Mouse (Mus musculus) adrenal gland (tissue): ENCODE results near the gene Alox12e.
"Not testable (repeated sequence)": the region's sequence is repeated elsewhere in the genome, so short reads cannot be mapped to it uniquely, and the experiment has no call there.

Experiments
- intact Hi-C: fragments of 180-260 bp; cut with DNase I; formaldehyde crosslinking; loops from one replicate; pipeline ENCODE4 v1.15.1; 2025
- long read RNA-seq, 2 experiments: library from polyadenylated mRNA; unstranded; transcript quantifications; one replicate each; pipeline ENCODE4 v2.0.0; 2020; ENCODE audit warnings: borderline replicate concordance in 1 of 2; ENCODE audit not compliant: insufficient replicate concordance in 1 of 2

The Alox12e gene
- long read RNA-seq, experiment 1, result 0 reads
- long read RNA-seq, experiment 2, result 0 reads

GRCm38 (mm10) chr11:70322528-70322927 is at the start of gene Alox12e:
Alox12e (minus strand) TSS chr11:70322628.
- intact Hi-C loops, result loop anchor here (5.0 kb wide), 1 partner anchor 80 kb away; no protein-coding TSS in a partner anchor

DNA sequence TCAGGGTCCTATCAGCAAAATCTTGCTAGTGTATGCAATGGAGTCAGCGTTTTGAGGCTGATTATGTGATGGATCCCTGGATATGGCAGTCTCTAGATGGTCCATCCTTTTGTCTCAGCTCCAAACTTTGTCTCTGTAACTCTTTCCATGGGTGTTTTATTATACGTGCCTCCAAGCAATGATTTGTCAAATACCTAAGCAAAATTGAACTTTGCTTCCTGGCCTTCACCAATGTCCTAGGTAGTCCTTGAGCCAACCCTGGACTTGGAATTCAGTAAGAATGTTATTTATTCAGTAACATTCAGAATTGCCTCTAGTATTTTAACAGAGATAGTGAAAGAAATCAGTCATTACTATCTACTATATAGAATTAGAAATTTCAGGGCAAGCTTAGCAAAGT is 46.2 kb upstream of the Alox12e start:
- intact Hi-C loops, result not testable (repeated sequence)

- intact Hi-C loops, result not testable (repeated sequence)
Observed at GRCm38 (mm10) chr11:70367701-70368100, 45.3 kb upstream of the Alox12e start.

DNA sequence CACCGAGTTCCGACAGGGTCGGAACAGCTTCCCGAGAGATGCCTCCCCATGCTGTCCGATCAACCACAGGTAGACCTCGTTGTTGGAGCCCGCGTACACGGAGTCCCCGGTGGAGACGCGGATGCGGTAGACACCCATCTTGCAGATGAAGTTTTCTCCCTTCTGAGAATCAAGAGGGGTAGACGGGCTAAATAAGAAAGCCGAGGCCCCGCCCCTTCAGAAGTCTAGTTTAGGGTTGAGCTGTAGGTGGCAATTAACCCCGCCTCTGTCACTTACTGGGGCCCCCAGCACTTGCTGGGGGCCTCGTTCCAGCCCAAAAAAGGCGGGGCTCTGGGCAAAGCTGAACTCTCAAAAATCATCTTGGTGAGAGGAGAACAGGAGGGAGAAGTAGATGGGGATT is 29.4 kb upstream of the Alox12e start, which contains the start of gene Alox15:
TSS of gene Alox15 (minus strand) at position 164 of the 400 bp plus-strand sequence.
- intact Hi-C loops, result no loop called here

- intact Hi-C loops, result no loop called here
Observed at GRCm38 (mm10) chr11:70348630-70349029, 26.2 kb upstream of the Alox12e start.

- intact Hi-C loops, result no loop called here
Observed at GRCm38 (mm10) chr11:70347861-70348260, 25.4 kb upstream of the Alox12e start.

DNA sequence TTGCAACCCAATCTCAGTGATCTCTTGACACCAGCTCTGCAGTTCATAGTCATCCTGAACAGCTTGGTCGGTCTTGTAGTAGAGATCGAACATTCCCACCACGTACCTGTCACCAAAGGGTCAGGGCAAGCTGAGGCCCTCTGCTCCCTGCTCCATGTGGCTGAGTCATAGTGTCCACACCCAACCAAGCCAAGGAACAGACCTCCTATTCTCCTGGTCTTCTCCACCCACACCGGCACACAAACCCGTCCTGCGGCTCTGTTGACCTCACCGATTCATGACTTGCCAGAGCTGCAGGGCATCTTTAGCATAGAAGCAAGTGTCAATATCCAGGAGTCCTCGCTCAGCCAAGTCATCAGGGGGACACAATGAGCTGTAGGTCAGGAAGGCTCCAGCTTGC is 23.1 kb upstream of the Alox12e start:
- intact Hi-C loops, result no loop called here

DNA sequence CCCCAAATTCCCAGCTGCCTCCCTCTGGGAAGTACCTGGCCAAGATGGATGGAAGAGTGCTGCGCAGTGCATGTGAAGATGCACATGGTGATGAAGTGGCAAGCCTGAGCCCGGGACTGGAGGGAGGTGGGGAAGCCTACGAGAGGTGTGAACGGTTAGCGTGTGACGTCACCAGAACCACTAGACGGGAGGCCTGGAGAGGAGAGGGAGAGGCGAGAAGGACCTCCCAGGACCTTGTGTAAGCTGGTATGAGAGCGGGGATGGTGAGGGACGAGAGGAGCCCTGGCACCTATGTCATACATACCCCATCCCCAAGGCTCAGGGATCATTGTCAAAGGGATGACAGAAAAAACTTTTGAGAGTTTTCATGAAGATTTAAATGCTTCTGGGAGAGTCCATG is 22.6 kb upstream of the Alox12e start:
- intact Hi-C loops, result no loop called here

GRCm38 (mm10) chr11:70339481-70339880 is 17.1 kb upstream of the Alox12e start:
- intact Hi-C loops, result no loop called here

GRCm38 (mm10) chr11:70334477-70334876 is 12.0 kb upstream of the Alox12e start:
- intact Hi-C loops, result no loop called here

DNA sequence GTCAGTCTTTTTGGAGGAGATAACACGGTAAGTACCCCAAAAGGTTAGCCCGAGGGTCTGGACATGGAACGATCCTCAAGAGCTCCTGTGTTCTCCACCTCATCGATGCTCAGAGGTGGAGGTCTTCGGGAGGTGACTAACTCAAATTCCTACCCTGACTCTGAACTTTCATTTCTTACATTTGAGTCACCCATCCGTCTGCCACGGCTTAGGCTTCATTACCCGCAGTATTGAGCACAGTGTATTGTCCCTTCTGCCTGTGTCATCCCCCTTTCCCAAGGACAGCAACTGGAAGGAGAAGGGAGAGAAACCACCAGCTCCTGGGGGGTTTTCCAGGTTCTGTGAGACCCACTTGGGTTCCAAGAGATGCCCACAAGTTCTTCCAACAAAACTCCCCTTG is 2.3 kb upstream of the Alox12e start:
- intact Hi-C loops, result loop anchor here (5.0 kb wide), 1 partner anchor 78 kb away; no protein-coding TSS in a partner anchor

DNA sequence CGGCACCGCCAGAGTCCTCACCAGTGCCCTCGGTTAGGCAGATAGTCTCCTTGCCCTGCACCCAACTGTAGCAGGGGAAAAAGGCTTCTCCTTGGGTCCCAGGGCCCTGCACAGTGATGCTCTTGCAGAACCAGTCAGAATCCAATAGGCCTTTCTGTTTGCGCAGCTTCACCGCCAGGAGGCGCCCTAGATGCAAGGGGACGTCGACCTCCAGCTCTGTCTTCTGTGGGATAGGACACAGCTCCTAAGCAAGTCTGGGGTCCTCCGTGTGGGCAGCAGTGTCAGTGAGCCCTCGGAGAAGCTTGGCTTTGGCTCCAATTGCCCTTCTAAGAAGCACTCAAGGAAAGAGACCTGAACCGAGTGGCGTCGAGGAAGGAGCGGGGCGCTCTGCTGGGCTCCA is 764 bp downstream of the Alox12e start:
- intact Hi-C loops, result loop anchor here (5.0 kb wide), 1 partner anchor 81 kb away; no protein-coding TSS in a partner anchor

DNA sequence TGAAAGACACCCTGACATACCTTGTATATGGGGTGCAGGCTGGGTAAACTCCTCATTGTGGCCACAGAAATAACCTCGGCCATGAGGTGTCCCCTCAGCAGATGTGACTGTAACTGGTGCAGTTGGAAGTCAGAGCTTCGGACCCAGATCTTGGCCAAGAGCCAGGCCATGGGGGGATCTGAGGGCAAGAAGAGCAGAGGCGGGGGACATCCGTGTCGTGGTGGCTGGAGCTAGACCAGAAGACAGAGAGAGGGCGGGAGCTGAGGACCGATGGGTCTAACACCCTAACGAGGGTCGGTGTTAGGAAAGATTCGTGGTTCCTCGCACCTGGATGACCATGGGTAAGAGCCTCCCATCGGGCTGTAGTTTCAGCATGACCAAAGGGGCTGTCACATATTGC is 2.8 kb downstream of the Alox12e start:
- intact Hi-C loops, result loop anchor here (5.0 kb wide), 1 partner anchor 83 kb away; no protein-coding TSS in a partner anchor

DNA sequence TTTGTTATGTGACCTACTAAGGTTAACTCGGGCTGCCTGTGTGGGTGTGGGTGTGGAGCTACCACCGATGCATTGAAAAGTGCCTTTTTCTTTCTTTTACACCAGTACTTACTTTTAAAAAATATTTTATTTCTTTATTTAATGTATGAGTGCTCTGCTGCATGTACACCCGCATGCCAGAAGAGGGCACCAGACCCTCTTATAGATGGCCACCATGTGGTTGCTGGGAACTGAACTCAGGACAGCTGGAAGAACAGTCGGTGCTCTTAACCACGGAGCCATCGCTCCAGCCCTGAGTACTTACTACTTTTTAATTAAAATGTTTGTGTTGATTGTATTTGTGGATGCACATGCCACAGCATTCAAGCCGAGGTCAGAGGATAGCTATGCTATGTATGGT is 8.6 kb downstream of the Alox12e start:
- intact Hi-C loops, result no loop called here

DNA sequence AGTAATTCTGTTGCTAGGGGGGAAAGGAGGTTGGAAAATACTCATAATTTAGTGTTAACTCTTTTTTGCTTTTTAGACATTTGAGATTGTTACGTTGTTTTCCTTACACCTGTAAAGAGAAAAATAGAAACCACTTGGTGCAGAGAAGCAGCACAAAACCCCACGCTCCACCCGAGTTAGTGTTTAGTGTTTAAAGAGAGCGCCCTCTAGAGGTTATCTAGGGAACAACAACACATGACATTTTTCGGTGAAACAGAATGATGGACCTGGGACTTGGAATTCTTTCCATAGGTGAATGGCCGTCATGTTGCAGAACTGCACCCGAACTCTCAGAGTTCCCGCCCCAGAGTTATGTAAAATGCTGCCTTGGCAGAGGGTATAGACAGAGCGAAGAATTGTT is 13.1 kb downstream of the Alox12e start:
- intact Hi-C loops, result loop anchor here (2.0 kb wide), 2 partner anchors 63 to 79 kb away; no protein-coding TSS in a partner anchor

DNA sequence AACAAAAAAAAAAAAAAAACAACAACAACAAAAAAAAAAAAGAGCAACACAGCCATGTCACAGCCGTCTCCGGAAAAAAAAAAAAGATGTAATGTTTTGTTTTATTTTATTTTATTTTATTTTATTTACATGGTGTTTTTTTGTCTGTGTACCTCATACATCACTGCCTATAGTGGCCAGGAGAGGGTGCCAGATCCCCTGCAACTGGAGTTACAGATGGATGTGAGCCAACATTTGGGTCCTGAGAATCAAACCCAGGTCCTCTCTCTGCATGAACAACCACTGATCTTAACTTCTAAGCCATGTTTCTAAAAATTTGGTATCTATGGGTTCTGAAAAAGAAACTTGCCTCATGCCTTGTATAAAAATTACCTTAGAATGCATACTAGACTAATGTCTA is 14.1 kb downstream of the Alox12e start:
- intact Hi-C loops, result loop anchor here (2.0 kb wide), 2 partner anchors 61 to 77 kb away; no protein-coding TSS in a partner anchor

DNA sequence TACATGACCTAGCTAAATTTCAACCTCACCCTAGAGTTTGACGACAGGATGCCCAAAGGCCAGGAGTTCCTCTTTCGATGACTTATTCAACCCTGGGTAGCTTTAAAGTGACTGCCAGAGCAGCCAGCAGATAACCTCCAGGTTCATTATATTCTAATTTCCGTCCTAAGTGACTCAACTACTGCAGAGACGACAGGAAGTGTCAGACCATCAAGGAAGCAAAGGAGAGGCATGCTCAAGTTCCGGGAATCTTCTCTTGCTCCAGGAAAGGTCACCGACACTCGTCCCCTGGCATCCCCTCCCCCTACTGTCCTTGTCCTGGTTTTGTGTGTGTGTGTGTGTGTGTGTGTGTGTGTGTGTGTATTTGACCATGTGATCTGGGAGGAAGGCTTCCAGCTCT is 16.3 kb downstream of the Alox12e start:
- intact Hi-C loops, result no loop called here

DNA sequence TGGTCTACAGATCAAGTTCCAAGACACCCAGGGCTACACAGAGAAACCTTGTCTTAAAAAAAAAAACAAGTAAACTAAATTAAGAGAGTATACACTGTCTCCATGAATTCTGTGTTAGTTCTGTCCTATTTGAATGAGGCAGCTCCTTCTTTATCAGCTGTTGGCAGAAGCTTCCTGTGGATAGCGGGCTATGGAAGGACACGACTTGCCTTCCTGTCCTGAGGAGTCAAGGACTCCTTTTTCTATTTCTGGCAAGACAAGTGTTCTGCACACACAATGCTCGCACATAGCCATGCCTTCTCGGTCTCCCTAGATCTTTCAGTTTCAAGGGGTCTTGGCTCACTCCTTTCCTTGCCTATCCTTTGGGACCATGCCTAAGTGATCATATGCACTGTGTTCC is 20.1 kb downstream of the Alox12e start:
- intact Hi-C loops, result no loop called here

- intact Hi-C loops, result no loop called here
Observed at GRCm38 (mm10) chr11:70297836-70298454, 24.5 kb downstream of the Alox12e start.

GRCm38 (mm10) chr11:70297405-70297804 is 25.0 kb downstream of the Alox12e start:
- intact Hi-C loops, result no loop called here

- intact Hi-C loops, result no loop called here
Observed at GRCm38 (mm10) chr11:70293881-70294280, 28.5 kb downstream of the Alox12e start.

GRCm38 (mm10) chr11:70291235-70291634 is 31.2 kb downstream of the Alox12e start:
- intact Hi-C loops, result no loop called here

DNA sequence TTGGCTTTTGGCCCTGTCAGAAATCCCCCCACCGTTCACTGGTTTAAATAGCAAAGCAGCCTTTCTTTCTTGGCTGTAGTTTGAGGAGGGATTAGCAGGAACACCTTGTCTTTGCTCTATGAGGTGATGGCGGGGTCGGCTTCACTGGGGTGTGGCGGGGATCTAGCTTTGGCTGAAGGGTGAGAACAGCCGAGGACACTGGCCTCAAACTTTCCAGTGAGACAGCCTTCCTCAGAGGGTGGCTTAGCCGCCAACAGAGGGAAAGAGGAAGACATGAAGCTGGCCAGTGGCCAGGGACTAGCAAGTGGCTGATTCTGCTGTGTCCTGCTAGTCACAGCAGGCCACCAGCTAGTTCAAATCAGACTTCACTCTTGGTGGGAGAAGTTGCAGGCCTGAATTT is 33.2 kb downstream of the Alox12e start:
- intact Hi-C loops, result no loop called here
